Mouse (Mus musculus) layer of hippocampus, adult 8-10 months (tissue): ENCODE data around the gene Acox2. TPM values are rescaled to one million over a fixed set of nuclear protein-coding genes. Genes with fewer than 3 reads are reported as not detected.

Source experiments
- total RNA-seq, 4 experiments: library from RNA; stranded (reverse); gene quantifications; 2 replicates each; pipeline ENCODE4 v1.2.4; 2022

Gene Acox2
- total RNA-seq, 4 experiments from 2014 or later: not detected

Other genes starting within 250 kb of the Acox2 start
- gene Rpp14, start 179.0 kb downstream of the Acox2 start, total RNA-seq: 10 to 100 TPM; 24.4 to 31.5 (median 29.1) TPM
- 10 to 100 TPM; 27.9 to 36.9 (median 30.0) TPM for gene Pxk, start 161.1 kb downstream of the Acox2 start, total RNA-seq
- 100 to 1,000 TPM; 169 to 185 (median 175) TPM for gene Pdhb, start 86.3 kb downstream of the Acox2 start, total RNA-seq
- gene Kctd6, start 45.2 kb downstream of the Acox2 start, total RNA-seq: 10 to 100 TPM; 52.8 to 75.2 (median 63.4) TPM
- 100 to 1,000 TPM; 232 to 320 (median 258) TPM for gene Fam107a, start 58.7 kb upstream of the Acox2 start, total RNA-seq
- gene Oit1, start 119.4 kb upstream of the Acox2 start, total RNA-seq: not detected